Mouse (Mus musculus): Measurements from ENCODE around the gene Dkk2. TPM values are rescaled to one million over a fixed set of nuclear protein-coding genes. Genes with fewer than 3 reads are reported as not detected.

Dkk2 gene
- total and polyA plus RNA-seq, 2 experiments from 2014 or later: 1.2 to 2.4 TPM

DNA sequence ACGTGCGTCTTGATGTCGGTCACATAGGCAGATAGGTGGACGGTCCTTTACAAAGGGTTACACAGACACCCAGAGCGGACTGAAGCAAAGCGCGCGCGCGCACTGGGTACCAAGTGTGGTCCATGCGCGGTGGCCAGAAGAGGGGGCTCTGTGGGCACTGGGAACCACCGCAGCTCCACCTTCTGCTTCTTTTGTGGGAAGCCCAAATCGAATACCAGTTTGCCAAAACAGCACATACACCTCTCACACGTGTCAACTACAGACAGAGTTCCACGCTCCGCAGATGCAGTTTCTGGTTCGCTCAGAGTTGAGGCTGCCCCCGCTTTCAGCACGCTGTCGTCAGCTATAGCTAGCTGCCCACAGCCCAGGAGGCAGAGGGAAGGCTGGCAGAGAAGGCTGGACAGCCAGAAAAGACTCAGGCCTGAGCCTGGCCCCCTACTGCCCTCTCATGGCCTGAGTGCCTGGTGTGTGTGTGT lies 2.0 kb downstream of the Dkk2 start:
- Histone ChIP-seq H3K4me1 (ENCODE audit: insufficient read depth) (peaks cover 19% of the 10 kb centered on the region), H3K4me3 (ENCODE audit: low read depth, low read length) (peak overlapping the region; percentile 34), H3K9ac (peak overlapping the region; percentile 37; the same call in 1 of the 2 replicates), H3K27ac (ENCODE audit: low read depth, low read length) (no peak overlapping the region), H3K4me2 (ENCODE audit: low read depth) (peak overlapping the region; percentile 74), H3K27me3 (ENCODE audit: insufficient read depth, low read length) (peaks cover 15% of the 10 kb centered on the region; the same call in 1 of the 2 replicates), H3K9me3 (ENCODE audit: low read length) (no peaks in the 10 kb centered on the region), H3K36me3 (ENCODE audit: insufficient read depth) (no peaks in the 10 kb centered on the region)
- ATAC-seq (peak; percentile 81), DNase-seq (peak; percentile 72)
- TF ChIP-seq CTCF (IDR thresholded peaks at IDR 0.05; ENCODE audit: low read depth): peak; percentile 29
- WGBS: under 1% methylated on average over 21 of the region's 21 CpGs

- Histone ChIP-seq H3K9me3 (ENCODE audit: low read length) (no peaks in the 10 kb centered on the region), H3K9ac (no peak overlapping the region), H3K4me1 (ENCODE audit: insufficient read depth) (no peaks in the 10 kb centered on the region), H3K4me2 (ENCODE audit: low read depth) (no peak overlapping the region), H3K27ac (ENCODE audit: low read depth, low read length) (no peak overlapping the region), H3K27me3 (ENCODE audit: insufficient read depth, low read length) (no peaks in the 10 kb centered on the region), H3K36me3 (ENCODE audit: insufficient read depth) (no peaks in the 10 kb centered on the region), H3K4me3 (ENCODE audit: low read depth, low read length) (no peak overlapping the region)
- WGBS: 93% methylated on average over 3 of the region's 3 CpGs
- ATAC-seq (no peak), DNase-seq (no peak)
- no peak for TF ChIP-seq CTCF (IDR thresholded peaks at IDR 0.05; ENCODE audit: low read depth)
Observed at GRCm38 (mm10) chr3:132092983-132093382, 7.9 kb downstream of the Dkk2 start.

GRCm38 (mm10) chr3:132096296-132096695 lies 11.2 kb downstream of the Dkk2 start:
- 57% methylated on average over 6 of the region's 6 CpGs for WGBS
- no peak for ATAC-seq
- Histone ChIP-seq H3K36me3 (ENCODE audit: insufficient read depth) (no peaks in the 10 kb centered on the region), H3K9me3 (ENCODE audit: low read length) (no peaks in the 10 kb centered on the region), H3K27me3 (ENCODE audit: insufficient read depth, low read length) (no peaks in the 10 kb centered on the region), H3K4me3 (ENCODE audit: low read depth, low read length) (no peak overlapping the region), H3K27ac (ENCODE audit: low read depth, low read length) (no peak overlapping the region), H3K4me1 (ENCODE audit: insufficient read depth) (no peaks in the 10 kb centered on the region), H3K4me2 (ENCODE audit: low read depth) (no peak overlapping the region), H3K9ac (no peak overlapping the region)
- no peak for TF ChIP-seq CTCF (IDR thresholded peaks at IDR 0.05; ENCODE audit: low read depth)
- DNase-seq: no peak

DNA sequence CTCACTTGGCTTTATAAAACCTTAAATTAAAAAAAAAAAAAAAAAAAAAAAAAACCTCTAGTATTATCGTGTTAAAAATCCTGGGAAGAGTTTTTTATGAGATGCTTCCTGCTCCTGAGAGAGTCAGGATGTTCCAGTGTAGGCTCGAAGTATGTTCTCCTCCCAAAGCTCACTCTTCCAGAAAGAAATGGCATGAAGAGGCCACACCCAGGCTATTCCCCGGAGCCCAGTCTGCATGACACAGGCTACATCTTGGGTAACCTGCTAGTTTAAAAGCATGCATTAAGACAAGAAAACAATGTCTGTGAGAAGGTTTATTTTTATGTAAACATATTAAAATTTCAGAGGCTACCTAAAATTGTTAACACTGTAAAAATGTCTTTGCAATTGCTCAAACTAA lies 15.7 kb downstream of the Dkk2 start:
- Histone ChIP-seq H3K9ac (no peak overlapping the region), H3K27ac (ENCODE audit: low read depth, low read length) (no peak overlapping the region), H3K4me3 (ENCODE audit: low read depth, low read length) (no peak overlapping the region), H3K36me3 (ENCODE audit: insufficient read depth) (no peaks in the 10 kb centered on the region), H3K9me3 (ENCODE audit: low read length) (no peaks in the 10 kb centered on the region), H3K27me3 (ENCODE audit: insufficient read depth, low read length) (no peaks in the 10 kb centered on the region), H3K4me1 (ENCODE audit: insufficient read depth) (no peaks in the 10 kb centered on the region), H3K4me2 (ENCODE audit: low read depth) (no peak overlapping the region)
- no peak for ATAC-seq
- TF ChIP-seq CTCF (IDR thresholded peaks at IDR 0.05; ENCODE audit: low read depth): no peak
- WGBS: 81% methylated on average over 3 of the region's 3 CpGs
- DNase-seq: no peak

DNA sequence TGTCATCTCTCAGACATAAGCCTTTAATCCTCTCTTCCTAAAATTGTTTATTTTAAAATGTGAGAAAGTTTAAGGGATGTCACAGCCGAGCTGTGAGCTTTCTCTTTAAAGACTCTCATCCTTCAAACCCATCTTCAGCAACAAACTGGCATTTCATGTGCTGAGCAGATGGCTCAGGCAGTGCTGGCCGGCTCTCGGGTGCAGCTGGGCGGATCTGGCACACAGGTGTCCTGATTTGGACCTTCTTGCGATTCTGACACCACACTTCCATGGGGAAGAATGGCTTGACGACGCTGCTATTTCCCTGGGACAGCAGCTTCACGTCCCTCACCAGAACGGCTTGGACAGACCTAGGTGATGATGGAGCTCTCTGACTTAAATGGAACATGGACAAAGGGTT lies 17.9 kb downstream of the Dkk2 start:
- whole genome bisulfite sequencing: 44% methylated on average over 9 of the region's 9 CpGs
- no peaks in the 10 kb centered on the region for H3K9me3 ChIP-seq (ENCODE audit: low read length)
- H3K27ac ChIP-seq (ENCODE audit: low read depth, low read length): no peak overlapping the region
- H3K36me3 ChIP-seq (ENCODE audit: insufficient read depth): no peaks in the 10 kb centered on the region
- H3K9ac ChIP-seq: no peak overlapping the region
- ATAC-seq: peak; percentile 84
- peak overlapping the region; percentile 3; the same call in 1 of the 2 replicates for H3K4me2 ChIP-seq (ENCODE audit: low read depth)
- DNase-seq: peak; percentile 47
- no peak for TF ChIP-seq CTCF (IDR thresholded peaks at IDR 0.05; ENCODE audit: low read depth)
- H3K4me3 ChIP-seq (ENCODE audit: low read depth, low read length): no peak overlapping the region
- H3K27me3 ChIP-seq (ENCODE audit: insufficient read depth, low read length): no peaks in the 10 kb centered on the region
- H3K4me1 ChIP-seq (ENCODE audit: insufficient read depth): no peaks in the 10 kb centered on the region

GRCm38 (mm10) chr3:132103454-132103853 lies 18.4 kb downstream of the Dkk2 start:
- no peaks in the 10 kb centered on the region for H3K27me3 ChIP-seq (ENCODE audit: insufficient read depth, low read length)
- H3K36me3 ChIP-seq (ENCODE audit: insufficient read depth): no peaks in the 10 kb centered on the region
- ATAC-seq (peak; percentile 5; the same call in 1 of the 2 replicates), DNase-seq (no peak)
- no peak overlapping the region for H3K9ac ChIP-seq
- H3K9me3 ChIP-seq (ENCODE audit: low read length): no peaks in the 10 kb centered on the region
- H3K27ac ChIP-seq (ENCODE audit: low read depth, low read length): no peak overlapping the region
- 34% methylated on average over 7 of the region's 7 CpGs for WGBS
- no peaks in the 10 kb centered on the region for H3K4me1 ChIP-seq (ENCODE audit: insufficient read depth)
- no peak overlapping the region for H3K4me3 ChIP-seq (ENCODE audit: low read depth, low read length)
- 0 out of 2 replicates have a peak overlapping the region, but pooled peaks have one; percentile 3 for H3K4me2 ChIP-seq (ENCODE audit: low read depth)
- no peak for TF ChIP-seq CTCF (IDR thresholded peaks at IDR 0.05; ENCODE audit: low read depth)

GRCm38 (mm10) chr3:132115772-132116511 lies 30.9 kb downstream of the Dkk2 start:
- TF ChIP-seq CTCF (IDR thresholded peaks at IDR 0.05; ENCODE audit: low read depth): no peak
- H3K9me3 ChIP-seq (ENCODE audit: low read length): no peaks in the 10 kb centered on the region
- no peaks in the 10 kb centered on the region for H3K36me3 ChIP-seq (ENCODE audit: insufficient read depth)
- DNase-seq (no peak), ATAC-seq (no peak)
- no peak overlapping the region for H3K9ac ChIP-seq
- H3K27me3 ChIP-seq (ENCODE audit: insufficient read depth, low read length): no peaks in the 10 kb centered on the region
- 86% methylated on average over 7 of the region's 7 CpGs for WGBS
- no peak overlapping the region for H3K4me2 ChIP-seq (ENCODE audit: low read depth)
- H3K4me3 ChIP-seq (ENCODE audit: low read depth, low read length): no peak overlapping the region
- no peak overlapping the region for H3K27ac ChIP-seq (ENCODE audit: low read depth, low read length)
- no peaks in the 10 kb centered on the region for H3K4me1 ChIP-seq (ENCODE audit: insufficient read depth)

Data from forebrain, postnatal 0 days (tissue).